Mouse (Mus musculus) mammary gland, adult 2 months (tissue): ENCODE data around the gene Zrsr1. TPM values are rescaled to one million over a fixed set of nuclear protein-coding genes. Genes with fewer than 3 reads are reported as not detected.

ENCODE experiments used
- polyA plus RNA-seq: library from polyadenylated mRNA; depleted of rRNA; stranded (reverse); fragments of >200 nt; gene quantifications from 2 replicates; pipeline ENCODE4 v1.2.3, GENCODE M21; 2012; ENCODE audit warnings: low replicate concordance; rRNA removed

Gene Zrsr1
- 5.9 and 6.8 TPM in 2 replicates for polyA plus RNA-seq

GRCm38 (mm10) chr11:22971835-22972709 lies at the start of gene Zrsr1:
Gene Zrsr1 (plus strand): TSS chr11:22972005.

GRCm38 (mm10) chr11:22981984-22982757 lies 10.4 kb downstream of the Zrsr1 start, which contains the start of the genes Gm28048 and Commd1:
Gene Gm28048 (minus strand): TSS chr11:22982090.
Gene Commd1 (minus strand): TSS chr11:22982382.

DNA sequence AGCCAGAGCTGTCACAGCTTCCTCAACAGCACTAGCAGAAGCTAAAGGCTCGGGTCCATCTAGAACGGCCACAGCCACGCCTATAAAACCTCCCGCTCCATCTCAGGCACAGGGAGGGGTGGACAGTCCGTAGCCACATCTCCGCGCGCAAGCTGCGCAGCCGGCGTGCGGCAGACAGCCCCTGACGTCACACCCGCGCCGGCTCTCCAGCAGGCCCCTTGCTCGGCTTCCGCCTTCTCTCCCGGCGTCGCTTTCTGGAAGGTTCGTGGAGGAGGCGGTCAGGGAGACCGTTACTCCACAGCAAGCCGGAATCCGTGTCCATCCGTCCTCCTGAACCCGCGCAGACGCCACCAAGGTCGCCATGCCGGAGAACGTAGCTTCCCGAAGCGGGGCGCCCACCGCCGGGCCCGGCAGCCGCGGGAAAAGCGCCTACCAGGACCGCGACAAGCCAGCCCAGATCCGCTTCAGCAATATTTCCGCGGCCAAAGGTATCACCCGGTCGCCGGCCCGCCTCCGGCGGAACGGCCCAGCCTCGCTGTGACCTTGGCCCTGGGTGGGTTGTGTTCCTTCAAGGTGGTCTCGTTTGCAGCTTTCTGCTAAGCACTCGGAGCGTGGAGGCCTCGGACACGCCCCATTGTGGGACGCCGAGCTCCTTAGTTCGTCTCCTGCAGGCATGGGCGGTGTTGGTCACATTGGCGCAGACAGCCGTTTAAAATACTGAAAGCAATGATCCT lies 18.8 kb downstream of the Zrsr1 start, which contains the start of gene Cct4:
TSS of gene Cct4 (plus strand) at position 127 of the 734 bp plus-strand sequence.

DNA sequence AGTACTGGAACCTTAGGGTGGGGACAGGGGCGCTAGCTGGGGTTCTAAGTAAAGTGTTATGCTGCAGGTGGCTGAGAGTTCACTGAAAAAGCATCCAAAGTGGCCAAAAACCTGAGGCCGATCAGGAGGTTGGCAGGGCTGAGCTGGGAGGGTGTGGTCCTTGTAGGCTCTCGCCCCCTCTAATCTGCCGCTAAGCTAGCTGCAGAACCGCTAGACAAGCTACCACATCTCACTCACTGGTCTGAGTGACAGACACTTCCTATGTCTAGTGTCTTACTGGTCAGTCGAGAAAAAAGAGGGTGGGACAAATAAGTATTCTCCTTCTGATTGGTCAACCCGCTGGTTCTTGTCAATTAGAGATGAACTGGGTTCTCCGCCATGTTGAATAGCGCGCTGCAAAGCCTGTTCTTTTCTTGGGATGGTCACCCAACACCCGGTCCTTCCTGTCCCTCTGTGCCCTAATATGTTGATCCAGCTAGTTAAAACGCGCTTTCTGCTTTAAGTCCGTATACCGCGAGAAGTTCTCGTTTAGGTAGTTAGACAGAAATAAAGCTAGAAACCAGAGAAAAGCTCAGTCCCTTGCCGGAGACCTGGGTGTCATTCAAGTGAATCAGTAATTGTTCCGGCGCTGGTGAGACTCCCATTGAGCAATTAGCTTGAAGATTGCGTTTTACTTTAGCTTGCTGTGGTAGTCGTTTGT lies 35.8 kb downstream of the Zrsr1 start, which contains the start of gene Fam161a:
TSS of gene Fam161a (plus strand) at position 51 of the 700 bp plus-strand sequence.

Other genes starting within 250 kb of the Zrsr1 start
- 11.2 and 12.7 TPM in 2 replicates for gene B3gnt2, start 111.0 kb upstream of the Zrsr1 start, polyA plus RNA-seq
- gene Gm28048, start 10.1 kb downstream of the Zrsr1 start, polyA plus RNA-seq: 2.7 TPM in 1 of 2 replicates, not detected in the other
- gene Commd1, start 10.4 kb downstream of the Zrsr1 start, polyA plus RNA-seq: 4.0 and 12.3 TPM in 2 replicates
- 65.1 and 281 TPM in 2 replicates for gene Cct4, start 18.5 kb downstream of the Zrsr1 start, polyA plus RNA-seq
- gene Fam161a, start 35.5 kb downstream of the Zrsr1 start, polyA plus RNA-seq: 0.63 and 2.3 TPM in 2 replicates